Mouse (Mus musculus) left cerebral cortex, adult 9 months (tissue): ENCODE results near the gene Iqcf3.
"Not testable (repeated sequence)": the region's sequence is repeated elsewhere in the genome, so short reads cannot be mapped to it uniquely, and the experiment has no call there.

ENCODE experiments used
- DNase-seq, 2 experiments: peaks; one replicate each; pipeline ENCODE4 v3.0.0; 2022; ENCODE audit warnings: low spot score in 2 of 2

Gene Iqcf3

GRCm38 (mm10) chr9:106509356-106509755, 52.1 kb downstream of the Iqcf3 start:
- peak in 1 of 2 experiments; percentile 9 for DNase-seq

GRCm38 (mm10) chr9:106504246-106504645, 57.2 kb downstream of the Iqcf3 start:
- DNase-seq: no peak

- DNase-seq: no peak
These were observed 59.6 kb downstream of the Iqcf3 start for GRCm38 (mm10) chr9:106501846-106502245.

- no peak for DNase-seq
These were observed 61.8 kb downstream of the Iqcf3 start, which contains the start of gene Iqcf1 for GRCm38 (mm10) chr9:106499667-106500066. Gene Iqcf1, plus strand, starts transcription at chr9:106499967.

- DNase-seq: not testable (repeated sequence)
These were observed 73.8 kb downstream of the Iqcf3 start for GRCm38 (mm10) chr9:106487602-106488001.

- DNase-seq: no peak
These were observed 76.4 kb downstream of the Iqcf3 start for GRCm38 (mm10) chr9:106485076-106485475.

GRCm38 (mm10) chr9:106483606-106484005, 77.8 kb downstream of the Iqcf3 start:
- DNase-seq: no peak

- no peak for DNase-seq
These were observed 78.3 kb downstream of the Iqcf3 start for GRCm38 (mm10) chr9:106483136-106483535.

- no peak for DNase-seq
These were observed 78.8 kb downstream of the Iqcf3 start for GRCm38 (mm10) chr9:106482578-106483115.

GRCm38 (mm10) chr9:106481676-106482075, 79.8 kb downstream of the Iqcf3 start:
- DNase-seq: no peak

GRCm38 (mm10) chr9:106481075-106481474, 80.4 kb downstream of the Iqcf3 start:
- peak in 1 of 2 experiments; percentile 0 for DNase-seq

- DNase-seq: peak in 1 of 2 experiments; percentile 1
These were observed 80.9 kb downstream of the Iqcf3 start for GRCm38 (mm10) chr9:106480541-106480940.

GRCm38 (mm10) chr9:106478101-106478500, 83.3 kb downstream of the Iqcf3 start:
- DNase-seq: peak in 1 of 2 experiments; percentile 1

GRCm38 (mm10) chr9:106477649-106478048, 83.8 kb downstream of the Iqcf3 start:
- no peak for DNase-seq

GRCm38 (mm10) chr9:106476924-106477484, 84.4 kb downstream of the Iqcf3 start, which contains the start of gene Parp3:
Gene Parp3, minus strand, starts transcription at chr9:106476949.
- DNase-seq: peak; percentile 100

- no peak for DNase-seq
These were observed 85.2 kb downstream of the Iqcf3 start for GRCm38 (mm10) chr9:106476002-106476923.

- peak in 1 of 2 experiments; percentile 3 for DNase-seq
These were observed 85.8 kb downstream of the Iqcf3 start, which contains the start of gene Rrp9 for GRCm38 (mm10) chr9:106475663-106476001. Gene Rrp9, plus strand, starts transcription at chr9:106475963.

GRCm38 (mm10) chr9:106475046-106475445, 86.4 kb downstream of the Iqcf3 start:
- peak in 1 of 2 experiments; percentile 7 for DNase-seq

GRCm38 (mm10) chr9:106474456-106474855, 87.0 kb downstream of the Iqcf3 start:
- peak in 1 of 2 experiments; percentile 69 for DNase-seq

GRCm38 (mm10) chr9:106473753-106474105, 87.7 kb downstream of the Iqcf3 start:
- DNase-seq: peak; percentile 4 to 7

- peak; percentile 3 to 4 for DNase-seq
These were observed 88.2 kb downstream of the Iqcf3 start for GRCm38 (mm10) chr9:106473081-106473752.

- no peak for DNase-seq
These were observed 89.1 kb downstream of the Iqcf3 start for GRCm38 (mm10) chr9:106472321-106472720.
